ENCODE assay signal across 24 mouse cellular contexts in the genomic region with DNA sequence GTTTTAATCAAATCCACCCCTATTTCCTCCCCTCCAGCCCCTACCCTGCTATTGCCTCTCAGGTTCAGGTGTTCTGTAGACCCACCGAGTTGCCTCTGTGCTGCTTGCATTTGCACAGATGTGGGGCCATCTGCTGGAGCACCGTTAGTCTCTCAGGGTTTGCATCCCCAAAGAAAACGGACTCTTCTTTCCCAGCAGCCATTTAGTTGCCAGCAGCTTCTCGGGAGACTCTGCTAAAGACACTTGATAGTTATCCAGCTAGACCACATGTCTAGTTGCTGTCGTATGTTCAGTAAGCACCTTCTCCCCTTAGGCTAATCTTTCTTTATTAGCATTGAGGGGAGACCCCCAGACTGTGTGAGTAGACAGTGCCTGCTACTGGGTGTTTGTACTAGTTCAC. TPM values are rescaled to one million over a fixed set of nuclear protein-coding genes. Genes with fewer than 3 reads are reported as not detected.
DNase-seq lines count a peak whose midpoint lies in the region; ATAC-seq and TF ChIP-seq lines count a peak whose summit lies in the region.
"Had no signal": no experiment of that assay in that cellular context is flagged by ENCODE, and none has a peak within 500 bp of the region (broad histone marks: within the 10 kb centered on the region; RNA-seq: fewer than 3 reads in every experiment).

No protein-coding gene starts in this region.

- no peaks in the 10 kb centered on the region for H3K79me2 ChIP-seq in liver, adult 2 months (ENCODE audit: control insufficient read depth, insufficient read depth, low read length)

- peak; percentile 54; the same call in 1 of the 2 replicates for ATAC-seq in frontal cortex, adult (ENCODE audit: low TSS enrichment)
- ATAC-seq in hindbrain, postnatal 0 days = 0 out of 2 replicates have a peak, but pooled peaks have one; percentile 18
- no peak for ATAC-seq in hindbrain, embryonic 13.5 days (ENCODE audit: low FRiP score)
- no peak for ATAC-seq in liver, embryonic 12.5 days
- peak; percentile 14 for ATAC-seq in inflammation-experienced regulatory T-cells, adult 6 months
- ATAC-seq in megakaryocyte-erythroid progenitor cell, adult 5-6 weeks (replicated peaks; ENCODE audit: low FRiP score, low TSS enrichment, poor library complexity, severe bottlenecking) = no peak

- H3K27me3 ChIP-seq in hindbrain, postnatal 0 days (ENCODE audit: insufficient read depth, low read length) = no peaks in the 10 kb centered on the region
- H3K27me3 ChIP-seq in hindbrain, embryonic 13.5 days = no peaks in the 10 kb centered on the region
- H3K27me3 ChIP-seq in liver, adult 2 months (ENCODE audit: control insufficient read depth, insufficient read depth, low read length) = no peaks in the 10 kb centered on the region
- H3K27me3 ChIP-seq in liver, embryonic 12.5 days (replicated peaks) = no peaks in the 10 kb centered on the region
- H3K27me3 ChIP-seq: forebrain, embryonic 12.5 days; heart, embryonic 13.5 days; liver, embryonic 13.5 days; lung, embryonic 15.5 days; midbrain, embryonic 12.5 days; neural tube, embryonic 15.5 days; stomach, embryonic 15.5 days had no signal

- no peak for DNase-seq in frontal cortex, adult 2 months (ENCODE audit: extremely low spot score in 1 of 2, low spot score in 1 of 2)
- no peak for DNase-seq in hindbrain, postnatal 0 days (ENCODE audit: low spot score)
- DNase-seq in liver, adult 2 months (ENCODE audit: extremely low read depth, low read depth, low spot score) = no peak
- DNase-seq: adrenal gland, postnatal 25 days; cerebellum, adult 18-20 months; cerebellum, postnatal 25 days; heart, postnatal 4 days; liver, embryonic 13.5 days; right cerebral cortex, postnatal 14 days; thymus, adult 2 months had no signal

- TF ChIP-seq POLR2A in liver, adult 2 months (IDR thresholded peaks at IDR 0.05; ENCODE audit: extremely low read depth, insufficient read depth, low read length) = no peak

- TF ChIP-seq CTCF in hindbrain, postnatal 0 days (IDR thresholded peaks at IDR 0.05; ENCODE audit: low read depth) = peak; percentile 29; the same call in 1 of the 2 replicates
- TF ChIP-seq CTCF in liver, adult 2 months (IDR thresholded peaks at IDR 0.05; ENCODE audit: low read depth, low read length) = peak; percentile 17; the same call in 1 of the 2 replicates

- no peak overlapping the region for H3K9ac ChIP-seq in hindbrain, postnatal 0 days (replicated peaks; ENCODE audit: low read length)
- H3K9ac ChIP-seq in hindbrain, embryonic 13.5 days = no peak overlapping the region
- H3K9ac ChIP-seq in liver, adult 2 months (ENCODE audit: low read depth, low read length) = no peak overlapping the region
- H3K9ac ChIP-seq in liver, embryonic 12.5 days = no peak overlapping the region
- H3K9ac ChIP-seq: forebrain, embryonic 12.5 days; heart, embryonic 13.5 days; liver, embryonic 13.5 days; lung, embryonic 15.5 days; midbrain, embryonic 12.5 days; neural tube, embryonic 15.5 days; stomach, embryonic 15.5 days had no signal

- no peaks in the 10 kb centered on the region for H3K4me1 ChIP-seq in hindbrain, postnatal 0 days (ENCODE audit: insufficient read depth, low read length)
- no peaks in the 10 kb centered on the region for H3K4me1 ChIP-seq in hindbrain, embryonic 13.5 days (replicated peaks)
- no peaks in the 10 kb centered on the region for H3K4me1 ChIP-seq in liver, adult 2 months (ENCODE audit: control insufficient read depth, insufficient read depth, low read length)
- H3K4me1 ChIP-seq in liver, embryonic 12.5 days = no peaks in the 10 kb centered on the region
- H3K4me1 ChIP-seq: forebrain, embryonic 12.5 days; heart, embryonic 13.5 days; limb, embryonic 10.5 days; liver, embryonic 13.5 days; lung, embryonic 15.5 days; midbrain, embryonic 12.5 days; neural tube, embryonic 15.5 days; stomach, embryonic 15.5 days had no signal

- H3K4me2 ChIP-seq in hindbrain, postnatal 0 days (ENCODE audit: low read depth, low read length) = no peak overlapping the region
- no peak overlapping the region for H3K4me2 ChIP-seq in hindbrain, embryonic 13.5 days
- H3K4me2 ChIP-seq in liver, embryonic 12.5 days = no peak overlapping the region
- H3K4me2 ChIP-seq: forebrain, embryonic 12.5 days; heart, embryonic 13.5 days; liver, embryonic 13.5 days; lung, embryonic 15.5 days; midbrain, embryonic 12.5 days; neural tube, embryonic 15.5 days; stomach, embryonic 15.5 days had no signal

- H3K4me3 ChIP-seq in hindbrain, postnatal 0 days (ENCODE audit: low read length) = no peak overlapping the region
- H3K4me3 ChIP-seq in hindbrain, embryonic 13.5 days = no peak overlapping the region
- H3K4me3 ChIP-seq in liver, adult 2 months (ENCODE audit: insufficient read depth, low read depth, low read length) = no peak overlapping the region
- H3K4me3 ChIP-seq in liver, embryonic 12.5 days = no peak overlapping the region
- H3K4me3 ChIP-seq: forebrain, embryonic 12.5 days; heart, embryonic 13.5 days; limb, embryonic 10.5 days; liver, embryonic 13.5 days; lung, embryonic 15.5 days; midbrain, embryonic 12.5 days; neural tube, embryonic 15.5 days; stomach, embryonic 15.5 days had no signal

- H3K9me3 ChIP-seq in hindbrain, postnatal 0 days (ENCODE audit: low read length) = no peaks in the 10 kb centered on the region
- no peaks in the 10 kb centered on the region for H3K9me3 ChIP-seq in hindbrain, embryonic 13.5 days
- H3K9me3 ChIP-seq in liver, embryonic 12.5 days (replicated peaks) = no peaks in the 10 kb centered on the region
- H3K9me3 ChIP-seq: forebrain, embryonic 12.5 days; G1E; heart, embryonic 13.5 days; limb, embryonic 10.5 days; liver, embryonic 13.5 days; lung, embryonic 15.5 days; midbrain, embryonic 12.5 days; neural tube, embryonic 15.5 days; stomach, embryonic 15.5 days had no signal

- peaks cover 12% of the 10 kb centered on the region for H3K36me3 ChIP-seq in hindbrain, postnatal 0 days (ENCODE audit: insufficient read depth, low read length)
- peaks cover 33% of the 10 kb centered on the region for H3K36me3 ChIP-seq in hindbrain, embryonic 13.5 days
- peaks cover 18% of the 10 kb centered on the region for H3K36me3 ChIP-seq in liver, adult 2 months (ENCODE audit: control insufficient read depth, insufficient read depth, low read length)
- peaks cover 29% of the 10 kb centered on the region for H3K36me3 ChIP-seq in liver, embryonic 12.5 days

- 52% methylated on average over 5 of the region's 5 CpGs for WGBS in hindbrain, postnatal 0 days
- WGBS in hindbrain, embryonic 13.5 days = 68% methylated on average over 5 of the region's 5 CpGs
- 69% methylated on average over 5 of the region's 5 CpGs for WGBS in liver, adult 2 months
- 63% methylated on average over 5 of the region's 5 CpGs for WGBS in liver, embryonic 12.5 days (ENCODE audit: insufficient replicate concordance)

- no peak overlapping the region for H3K27ac ChIP-seq in hindbrain, postnatal 0 days
- no peak overlapping the region for H3K27ac ChIP-seq in hindbrain, embryonic 13.5 days
- no peak overlapping the region for H3K27ac ChIP-seq in liver, adult 2 months (replicated peaks; ENCODE audit: insufficient read depth, low read depth, low read length)
- H3K27ac ChIP-seq in liver, embryonic 12.5 days = no peak overlapping the region
- H3K27ac ChIP-seq: forebrain, embryonic 12.5 days; heart, embryonic 13.5 days; limb, embryonic 10.5 days; liver, embryonic 13.5 days; lung, embryonic 15.5 days; macrophage; midbrain, embryonic 12.5 days; neural tube, embryonic 15.5 days; stomach, embryonic 15.5 days had no signal

RNA-seq across cellular contexts. Expression of gene Reps1, which starts 46.5 kb away (rescaled TPM):
- polyA plus RNA-seq in frontal cortex, adult 2 months (2012; rRNA removed) = 62.9 and 66.8 TPM in 2 replicates
- total RNA-seq in hindbrain, postnatal 0 days (2014; rRNA removed) = 64.9 and 69.5 TPM in 2 replicates
- 20.6 and 21.1 TPM in 2 replicates for polyA plus RNA-seq in hindbrain, postnatal 0 days (2015; fragmentation: Nextera tagmentation; extraction: Ambion mirVana)
- 18.3 and 20.3 TPM in 2 replicates for polyA plus RNA-seq in hindbrain, embryonic 13.5 days (2015; fragmentation: Nextera tagmentation; extraction: Ambion mirVana)
- 12.2 and 12.4 TPM in 2 replicates for total RNA-seq in liver, adult 2 months (2014; rRNA removed)
- polyA plus RNA-seq in liver, adult 2 months (2012; rRNA removed) = 16.0 and 17.6 TPM in 2 replicates
- polyA plus RNA-seq in liver, embryonic 12.5 days (2016; fragmentation: Nextera tagmentation; extraction: Ambion mirVana) = 14.5 and 15.5 TPM in 2 replicates
- 10 to 100 TPM; 23.5 to 57.7 (median 36.7) TPM for polyA plus RNA-seq in inflammation-experienced regulatory T-cells, adult 6 months (2017; shearing (Covaris generic))
- total RNA-seq in megakaryocyte-erythroid progenitor cell, adult 5-6 weeks (2014; fragmentation: Nextera tagmentation) = 44.4 and 55.8 TPM in 2 replicates
- 23.0 and 25.5 TPM in 2 replicates for total RNA-seq in megakaryocyte-erythroid progenitor cell, adult 5-6 weeks (2017)

Comparison
In these comparisons a context has a peak if more than half of its experiments do, and no peak if none do; other contexts are left out.
1. ATAC-seq: peak in frontal cortex, adult (single experiment), hindbrain, postnatal 0 days (single experiment) and inflammation-experienced regulatory T-cells, adult 6 months (single experiment); none in hindbrain, embryonic 13.5 days (single experiment), liver, embryonic 12.5 days (single experiment) and megakaryocyte-erythroid progenitor cell, adult 5-6 weeks (single experiment).